Mouse (Mus musculus) gastrocnemius, postnatal 36 days (tissue): Measurements from ENCODE around the gene Snx18. TPM values are rescaled to one million over a fixed set of nuclear protein-coding genes. Genes with fewer than 3 reads are reported as not detected.
A peak's percentile ranks its signal among the peaks of the same experiment; 100 is the strongest.

Experiments used
- DNase-seq, 2 experiments: peaks; one replicate each; pipeline ENCODE4 v3.0.0; 2022
- intact Hi-C: fragments of 180-260 bp; cut with DNase I; formaldehyde crosslinking; loops from one replicate; pipeline ENCODE4 v1.15.1; 2025
- total RNA-seq, 2 experiments: library from RNA; stranded (reverse); gene quantifications; 2 replicates each; pipeline ENCODE4 v1.2.3; 2021

Gene Snx18
- total RNA-seq, 2 experiments from 2014 or later = 9.3 TPM

DNA sequence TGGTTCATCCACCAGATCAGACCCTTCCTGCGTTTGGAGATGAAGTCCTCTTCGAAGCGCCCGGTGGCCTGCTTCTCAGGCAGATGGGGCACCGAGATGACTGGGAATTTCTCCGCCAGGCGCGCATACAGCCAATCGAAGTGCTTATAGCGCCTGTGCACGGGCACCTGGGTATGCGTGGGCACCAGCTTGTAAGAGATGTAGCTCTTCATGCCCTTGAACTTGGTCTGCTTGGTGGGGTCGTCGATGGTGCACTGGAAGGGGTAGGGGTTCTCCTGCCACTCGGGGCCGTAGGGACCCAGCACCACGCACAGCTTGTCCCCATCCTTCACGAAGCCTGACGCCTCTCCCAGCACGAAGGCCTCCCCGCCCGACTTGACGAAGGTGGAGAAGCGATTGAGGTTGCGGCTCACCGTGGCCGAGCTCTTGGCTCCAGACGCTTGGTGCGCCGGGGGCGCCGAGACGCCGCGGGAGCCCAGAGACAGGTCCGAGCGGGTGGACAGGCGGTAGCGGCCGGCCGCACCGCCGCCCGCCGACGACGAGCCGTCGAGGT lies 950 bp downstream of the Snx18 start:
- intact Hi-C loops = loop anchor here (5.0 to 10.0 kb wide), 3 partner anchors 280 to 573 kb away; partner anchors contain the start of gene Gpx8
- no peak for DNase-seq

DNA sequence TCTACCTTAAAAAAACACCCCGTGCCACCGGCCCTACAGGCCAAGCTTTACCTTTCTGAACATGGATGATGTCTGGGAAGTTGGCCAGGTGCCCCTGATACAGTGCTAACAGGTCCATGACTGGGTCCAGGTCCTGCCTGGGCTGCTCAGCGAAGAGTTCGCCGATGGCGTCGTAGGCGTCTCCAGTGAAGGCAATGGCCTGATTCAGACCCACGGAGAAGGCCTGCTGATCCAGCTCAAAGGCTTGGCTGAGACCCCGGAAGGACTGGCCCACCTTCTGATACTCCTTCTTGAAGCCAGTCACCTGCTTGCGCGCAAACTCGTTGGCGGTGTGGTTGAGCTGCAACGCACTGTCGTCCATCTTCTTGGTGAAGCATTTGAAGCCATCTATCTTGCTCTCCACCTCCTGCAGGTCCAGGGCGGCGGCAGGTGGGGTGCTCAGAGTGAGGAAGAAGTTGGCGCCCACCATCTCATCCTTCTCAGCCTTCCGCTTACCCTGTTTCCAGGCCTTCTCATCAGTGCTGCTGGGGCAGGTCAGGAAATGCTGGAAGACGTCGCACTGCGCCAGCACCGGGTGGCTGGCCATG lies 1.5 kb downstream of the Snx18 start:
- peak in 1 of 2 experiments; percentile 38 for DNase-seq
- intact Hi-C loops = loop anchor here (5.0 to 10.0 kb wide), 3 partner anchors 280 to 572 kb away; partner anchors contain the start of gene Gpx8

DNA sequence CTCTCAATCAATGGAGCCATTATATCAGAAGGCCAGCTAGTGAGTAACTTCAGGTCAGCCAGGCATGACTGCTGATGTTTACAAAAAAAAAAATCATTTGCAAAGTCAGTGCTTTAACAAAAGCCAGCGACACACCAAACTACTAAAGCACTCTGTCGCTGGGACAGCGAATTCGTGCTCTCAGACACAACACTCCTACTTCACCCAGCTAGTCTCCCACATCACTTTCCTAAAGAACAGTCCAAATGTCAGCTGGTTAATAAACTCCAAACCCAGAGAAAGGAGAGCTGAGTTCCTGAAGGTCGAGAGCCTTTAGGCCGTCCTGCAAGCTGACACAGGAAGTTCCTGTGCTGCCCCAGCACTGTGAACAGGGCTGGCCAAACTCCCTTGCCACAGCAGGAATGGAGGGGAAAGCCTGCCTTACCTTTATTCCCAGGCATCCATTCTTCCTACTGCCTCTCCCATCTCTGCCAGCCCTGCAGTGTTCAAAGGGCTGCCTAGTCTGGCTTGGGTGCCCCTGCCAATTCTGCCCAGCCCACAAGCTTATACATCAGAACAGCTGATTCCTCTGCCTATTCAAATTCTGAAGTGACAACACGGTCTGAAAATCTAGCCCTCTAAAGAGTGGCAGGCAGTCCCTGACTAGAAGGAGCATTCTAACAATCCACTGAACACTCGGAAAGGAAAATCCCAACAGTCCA lies 2.2 kb downstream of the Snx18 start:
- no peak for DNase-seq
- intact Hi-C loops = loop anchor here (5.0 to 10.0 kb wide), 3 partner anchors 279 to 571 kb away; partner anchors contain the start of gene Gpx8

DNA sequence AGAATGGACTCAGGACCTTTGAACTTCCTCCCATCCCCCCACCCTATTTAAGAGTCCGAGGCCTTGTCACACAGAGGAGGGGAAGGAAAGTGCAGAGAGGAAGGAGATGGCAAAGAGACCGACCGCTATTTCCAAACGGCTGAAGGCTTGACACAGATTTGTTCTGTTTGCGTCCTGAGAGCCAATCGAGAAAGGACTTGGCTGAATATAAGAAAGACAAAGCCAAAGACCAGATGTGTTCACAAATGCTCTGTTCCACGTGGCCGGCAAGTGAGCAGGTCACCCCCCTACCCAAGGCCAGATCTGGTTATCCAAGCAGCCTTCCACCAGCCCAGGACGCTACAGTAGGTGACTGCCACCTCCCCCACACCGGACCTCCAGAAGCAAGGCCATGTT lies 2.8 kb downstream of the Snx18 start:
- DNase-seq = peak in 1 of 2 experiments; percentile 49
- intact Hi-C loops = loop anchor here (5.0 to 10.0 kb wide), 3 partner anchors 278 to 571 kb away; partner anchors contain the start of gene Gpx8

DNA sequence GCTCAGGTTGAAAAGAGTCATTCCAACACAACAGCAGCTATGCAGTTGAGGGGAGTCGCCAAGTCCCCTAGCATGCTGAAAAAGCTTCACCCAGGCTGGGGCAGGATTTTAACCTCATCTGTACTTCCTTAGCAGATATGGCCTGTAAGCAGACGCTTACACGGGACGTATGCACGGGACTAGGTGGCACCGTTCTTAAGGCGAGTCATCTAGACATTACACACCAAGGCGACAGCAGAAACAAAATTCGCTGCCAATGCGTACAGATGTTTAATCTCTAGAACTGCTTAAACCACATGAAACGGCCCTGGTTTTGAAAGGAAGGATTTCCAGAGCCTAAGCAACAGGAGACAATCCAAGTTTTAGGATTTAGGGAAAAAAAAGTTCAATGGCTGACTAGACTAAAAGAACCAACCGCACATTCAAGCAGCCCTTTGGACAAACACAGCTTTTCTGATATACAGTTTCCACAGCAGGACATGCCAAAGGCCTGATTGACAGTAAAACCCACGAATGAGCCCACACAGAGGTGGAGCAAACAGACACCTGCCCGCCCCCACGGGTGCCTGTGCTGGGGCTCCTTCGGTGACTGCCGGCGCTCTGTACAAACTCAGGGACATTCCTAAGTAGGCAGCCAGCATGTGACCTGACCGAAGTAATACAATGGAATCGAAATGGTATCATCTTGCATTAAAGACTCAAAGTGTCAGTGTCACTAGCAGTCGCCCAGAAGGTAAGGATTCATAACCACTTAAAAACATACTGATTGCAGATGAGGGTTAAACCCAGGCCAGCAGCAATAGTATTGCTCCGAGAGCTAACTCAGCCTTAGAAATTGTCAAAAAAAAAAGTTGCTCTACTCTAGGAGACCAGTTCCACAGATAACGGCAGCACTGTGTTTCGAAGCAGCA lies 3.5 kb downstream of the Snx18 start:
- DNase-seq = peak; percentile 69 to 77
- intact Hi-C loops = loop anchor here (5.0 to 10.0 kb wide), 3 partner anchors 278 to 570 kb away; partner anchors contain the start of gene Gpx8

DNA sequence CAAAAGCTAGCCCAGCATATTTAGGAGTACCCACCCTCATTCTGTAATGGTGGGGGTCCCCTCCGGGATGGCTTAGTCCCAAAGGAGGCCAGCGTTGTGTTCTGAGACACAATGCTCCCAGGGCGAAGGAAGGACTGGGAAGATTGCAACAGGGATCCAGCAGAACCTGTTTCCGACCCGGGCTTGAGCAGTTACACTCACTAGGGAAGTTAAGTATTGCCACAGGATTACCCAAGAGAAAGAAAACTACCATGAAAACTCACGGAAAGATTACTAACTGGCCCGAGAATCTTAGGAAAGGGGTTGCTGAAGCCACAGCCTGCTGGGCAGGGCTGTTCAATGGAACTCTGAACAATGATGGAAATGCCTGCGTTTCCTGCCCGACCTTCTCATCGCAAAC lies 4.5 kb downstream of the Snx18 start:
- intact Hi-C loops = loop anchor here (10.0 kb wide), 1 partner anchor 569 kb away; the partner anchor contains the start of gene Gpx8
- peak in 1 of 2 experiments; percentile 14 for DNase-seq

DNA sequence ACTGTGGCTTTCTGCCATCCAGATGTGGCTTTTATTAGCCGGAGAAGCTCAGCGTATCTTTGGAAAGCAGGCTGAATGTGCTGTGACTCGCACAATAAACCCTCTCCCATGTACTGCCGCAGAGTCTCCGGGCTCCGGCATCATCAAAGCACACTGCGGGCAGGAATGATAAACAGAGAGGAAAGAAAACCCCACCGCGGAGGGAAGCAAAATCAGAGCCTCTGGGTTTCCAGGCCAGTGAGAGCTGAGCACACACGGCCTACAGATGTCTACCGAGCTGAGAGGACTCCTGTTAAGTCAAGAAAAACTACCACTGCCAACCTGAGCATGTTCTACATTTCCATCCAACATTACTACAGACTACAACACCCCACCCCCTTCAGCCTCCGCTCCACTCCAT lies 5.0 kb downstream of the Snx18 start:
- peak in 1 of 2 experiments; percentile 24 for DNase-seq
- intact Hi-C loops = loop anchor here (10.0 kb wide), 1 partner anchor 569 kb away; the partner anchor contains the start of gene Gpx8

DNA sequence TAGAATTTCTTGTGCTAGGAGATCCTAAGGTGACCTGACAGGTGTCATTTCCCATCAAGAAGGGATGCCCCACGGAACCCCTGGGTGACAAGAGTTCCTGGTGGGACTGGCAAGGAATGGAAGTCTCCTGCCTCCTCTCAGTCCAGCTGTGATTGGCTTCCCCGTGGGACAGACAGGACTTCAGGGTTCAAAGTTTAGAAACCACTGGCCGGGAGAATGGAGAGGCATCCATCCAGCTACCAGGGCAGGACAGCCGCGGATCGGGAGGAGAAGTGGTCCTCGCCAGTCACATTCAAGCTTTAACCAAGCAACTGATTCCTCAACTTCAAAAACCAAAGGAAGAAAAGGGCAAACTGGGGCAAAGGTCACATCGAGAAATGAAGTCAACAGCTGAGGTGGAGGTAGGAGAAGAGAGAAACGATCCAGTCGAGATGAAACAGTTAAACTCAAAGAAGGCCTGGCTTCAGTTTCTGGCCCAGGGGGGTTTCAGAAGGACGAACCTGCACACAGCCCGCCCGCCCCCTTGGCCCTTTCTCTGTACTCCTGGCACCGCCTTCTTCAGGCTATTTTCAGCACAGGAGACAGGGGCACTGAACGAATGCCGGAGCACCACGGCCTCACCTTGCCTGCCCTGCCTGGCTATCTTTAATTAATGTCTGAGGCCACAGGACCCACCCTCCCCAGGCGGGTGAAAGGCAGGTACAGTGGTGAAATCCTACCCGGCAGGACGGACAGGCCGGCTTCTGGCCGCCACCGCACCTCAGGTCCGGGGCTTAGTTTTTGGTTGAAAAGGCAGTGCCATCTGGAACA lies 6.0 kb downstream of the Snx18 start:
- peak in 1 of 2 experiments; percentile 41 for DNase-seq
- intact Hi-C loops = loop anchor here (10.0 kb wide), 1 partner anchor 568 kb away; the partner anchor contains the start of gene Gpx8

DNA sequence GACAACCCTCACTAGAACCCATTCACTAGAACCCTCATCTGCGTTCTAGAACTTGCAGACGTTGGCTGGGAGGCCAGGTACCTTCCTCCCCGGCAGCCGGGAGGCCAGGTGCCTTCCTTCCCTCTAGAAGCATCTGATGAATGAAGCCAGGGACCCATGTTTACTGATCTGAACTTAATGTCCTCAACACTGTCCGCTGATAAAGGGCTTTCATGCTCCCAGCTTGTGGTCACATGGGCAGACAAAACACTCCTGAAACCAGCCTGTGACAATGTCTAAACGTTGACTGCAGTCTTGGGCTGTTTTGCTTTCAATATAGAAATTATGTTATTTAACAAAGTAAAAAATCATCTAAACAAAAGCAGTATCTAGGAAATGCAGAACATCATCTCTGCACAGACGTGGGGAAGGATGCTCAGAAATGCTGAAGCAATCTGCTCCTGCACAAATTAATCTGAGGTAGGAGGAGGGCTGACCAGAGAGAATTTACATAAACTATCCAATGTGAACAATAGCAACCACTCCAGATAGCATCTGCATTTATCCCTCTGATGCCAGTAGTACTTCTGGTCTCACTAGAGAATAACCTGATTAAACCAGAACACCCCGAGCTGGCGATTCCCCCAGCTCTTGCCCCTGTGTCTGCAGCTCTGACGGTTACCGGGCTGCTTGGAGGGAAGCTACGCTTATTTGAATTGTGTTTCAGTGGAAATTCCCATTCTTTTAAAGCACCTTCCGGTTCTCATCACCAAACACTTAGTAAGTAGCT lies 7.4 kb downstream of the Snx18 start:
- peak in 1 of 2 experiments; percentile 9 for DNase-seq
- intact Hi-C loops = loop anchor here (10.0 kb wide), 1 partner anchor 566 kb away; the partner anchor contains the start of gene Gpx8

DNA sequence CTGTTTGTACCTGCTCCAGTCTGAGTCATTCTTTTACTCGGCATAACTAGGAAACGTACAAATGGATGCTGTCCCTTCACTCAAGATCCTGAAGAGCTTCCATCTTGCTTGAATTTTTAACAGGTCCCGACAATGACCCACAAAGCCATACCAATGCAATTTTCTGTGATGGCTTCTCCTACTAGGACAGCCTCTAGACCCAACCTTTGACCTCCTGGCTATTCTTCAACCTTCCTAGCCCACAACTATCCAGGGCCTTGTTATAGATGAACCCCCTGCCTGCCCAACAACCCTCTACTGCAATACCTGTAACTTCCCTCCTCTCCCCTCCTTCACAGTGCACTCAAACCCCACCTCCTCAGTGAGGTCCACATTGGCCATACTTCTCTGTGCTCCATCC lies 8.9 kb downstream of the Snx18 start:
- intact Hi-C loops = no loop called here
- DNase-seq = peak in 1 of 2 experiments; percentile 2

DNA sequence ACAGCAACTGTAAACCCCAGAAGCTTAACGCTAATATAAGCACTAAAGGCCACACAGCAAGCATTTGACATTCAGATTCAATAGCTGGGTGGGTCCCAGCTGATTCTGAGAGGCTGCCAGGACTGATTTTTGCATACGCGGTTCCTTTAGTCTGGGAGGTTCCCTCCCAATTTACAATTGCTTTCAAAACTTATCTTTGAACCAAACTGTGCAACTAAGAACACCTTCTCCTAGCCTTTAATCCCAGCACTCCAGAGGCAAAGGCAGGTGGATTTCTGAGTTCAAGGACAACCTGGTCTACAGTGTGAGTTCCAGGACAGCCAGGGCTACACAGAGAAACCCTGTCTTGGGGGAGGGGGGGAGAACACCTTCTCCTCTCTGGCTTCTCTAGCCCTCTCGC lies 10.5 kb downstream of the Snx18 start:
- DNase-seq = peak in 1 of 2 experiments; percentile 11
- intact Hi-C loops = no loop called here

DNA sequence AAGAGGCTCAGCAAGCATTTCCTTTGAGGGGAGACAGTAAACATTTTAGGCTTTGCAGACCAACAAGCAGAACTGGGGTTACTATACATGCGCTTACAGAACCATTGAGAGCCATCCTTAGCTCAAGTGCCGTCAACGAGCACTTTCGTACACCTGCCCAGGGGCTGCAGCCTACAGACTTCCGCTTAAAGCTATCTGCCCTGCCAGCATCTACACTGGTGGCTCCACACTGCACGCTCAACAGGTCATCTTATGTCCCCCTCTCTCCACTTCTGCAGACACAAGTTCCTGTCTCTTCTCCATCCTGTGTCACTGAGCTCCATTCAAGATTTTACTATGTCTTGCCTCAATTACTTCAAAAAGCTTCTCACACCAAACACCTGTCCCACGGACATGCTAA lies 11.0 kb downstream of the Snx18 start:
- peak in 1 of 2 experiments; percentile 6 for DNase-seq
- intact Hi-C loops = no loop called here

DNA sequence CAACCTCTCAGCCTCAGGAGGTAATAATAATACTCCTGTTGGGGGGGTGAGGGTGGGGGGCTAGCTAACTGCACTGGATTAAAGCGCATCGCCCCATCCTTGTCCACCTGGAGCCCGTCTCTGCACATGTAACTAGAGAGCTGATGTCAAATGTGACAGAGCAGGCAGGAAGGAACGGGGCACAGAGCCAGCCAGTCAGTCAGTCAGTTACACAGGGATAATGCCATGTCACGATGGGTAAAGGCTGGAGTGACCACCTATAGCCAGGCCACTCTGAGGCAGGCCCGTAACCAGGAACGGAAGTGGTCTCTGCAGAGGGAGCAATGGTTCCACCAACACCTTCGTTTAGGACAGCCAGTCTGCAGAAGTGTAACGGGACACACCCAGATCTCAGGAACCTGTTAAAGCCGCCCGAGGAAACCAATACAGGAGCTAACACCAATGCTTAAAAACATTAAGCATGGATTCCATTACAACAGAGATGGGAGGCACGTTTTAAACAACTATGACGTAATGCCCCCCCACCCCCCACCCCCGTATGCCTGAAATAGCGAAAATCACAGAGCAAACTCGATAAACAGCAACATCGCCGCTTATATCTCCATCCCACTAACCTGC lies 11.5 kb downstream of the Snx18 start:
- DNase-seq = peak in 1 of 2 experiments; percentile 14
- intact Hi-C loops = no loop called here

DNA sequence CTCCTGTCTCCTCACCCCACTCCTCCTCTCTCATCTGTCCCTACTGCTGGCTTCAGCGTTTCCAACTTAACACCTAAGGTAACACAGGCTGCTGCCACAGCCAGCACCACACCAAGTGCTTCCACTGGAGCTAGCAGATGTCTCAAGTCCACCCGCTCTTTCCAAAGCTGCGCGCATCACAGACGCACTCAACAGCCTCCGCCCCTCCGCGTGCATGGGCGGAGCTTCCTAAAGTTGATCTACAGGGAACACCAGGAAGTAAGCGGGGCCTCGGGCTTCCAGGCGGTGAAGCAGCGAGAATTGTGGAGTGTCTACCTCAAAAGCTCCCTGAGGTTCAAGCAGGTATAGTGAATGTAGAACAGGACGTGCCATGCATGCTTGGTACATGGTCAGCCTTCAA lies 12.2 kb downstream of the Snx18 start:
- DNase-seq = peak in 1 of 2 experiments; percentile 12
- intact Hi-C loops = no loop called here

DNA sequence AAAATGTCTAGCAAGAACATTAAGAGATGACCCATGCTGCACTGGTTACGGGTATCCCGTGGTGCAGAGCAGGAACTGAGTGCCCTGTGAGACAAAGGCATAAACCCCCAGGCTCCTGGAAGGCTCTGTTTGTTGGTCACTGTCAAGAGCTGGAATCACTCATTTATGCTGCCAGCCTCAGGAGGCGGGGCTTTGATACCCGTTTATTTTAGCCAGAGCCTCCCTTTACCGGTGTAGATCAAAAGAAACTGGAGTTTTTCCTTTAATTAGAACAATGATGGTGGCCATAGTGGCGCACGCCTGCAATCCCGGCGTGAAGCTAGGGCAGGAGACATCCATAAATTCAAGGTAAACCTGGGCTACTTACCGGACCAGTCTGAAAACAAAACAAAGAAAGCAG lies 12.7 kb downstream of the Snx18 start:
- peak in 1 of 2 experiments; percentile 5 for DNase-seq
- intact Hi-C loops = no loop called here

DNA sequence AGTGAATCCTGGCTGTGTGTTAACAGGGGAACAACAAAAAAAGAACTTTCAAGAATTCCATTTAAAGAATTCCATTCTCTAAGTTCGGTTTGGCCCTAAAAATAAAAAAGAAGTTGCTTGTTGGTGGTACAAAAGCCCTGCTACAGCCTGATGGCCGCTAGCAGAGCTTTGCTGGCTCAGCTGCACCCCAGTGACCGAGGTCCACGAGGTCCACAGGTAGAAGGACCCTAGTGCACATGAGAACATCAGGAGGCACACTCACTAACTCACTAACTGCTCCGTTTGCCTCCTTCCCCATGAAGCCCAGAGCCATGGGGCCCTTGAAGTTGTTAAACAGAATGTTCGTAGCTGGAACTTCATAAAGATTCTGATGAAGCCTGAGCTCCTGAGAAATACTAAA lies 14.0 kb downstream of the Snx18 start:
- no peak for DNase-seq
- intact Hi-C loops = no loop called here

DNA sequence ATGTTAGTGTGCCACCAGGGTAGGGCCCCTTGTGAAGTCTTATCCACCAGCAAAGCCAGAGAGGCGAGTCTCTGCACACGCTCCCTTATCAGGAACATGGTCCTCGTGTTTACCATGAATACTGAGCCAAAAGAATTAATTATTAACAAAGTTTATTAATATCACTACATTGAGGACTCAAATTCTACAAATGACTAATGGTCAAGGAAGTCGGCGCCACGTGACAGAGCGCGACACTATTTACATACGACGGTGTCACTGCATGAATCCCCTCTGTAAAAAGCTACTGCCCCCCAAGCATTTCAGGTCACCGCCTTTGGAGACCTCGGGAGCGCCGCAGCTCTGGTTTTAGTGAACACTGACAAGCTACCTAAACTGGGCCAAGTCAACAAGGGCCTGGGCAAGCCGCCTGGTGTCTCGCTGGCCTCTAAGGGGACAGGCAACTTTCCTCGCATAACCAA lies 15.5 kb downstream of the Snx18 start:
- intact Hi-C loops = no loop called here
- peak in 1 of 2 experiments; percentile 41 for DNase-seq
